Mouse (Mus musculus): ENCODE results near the gene Inpp4b. TPM values are rescaled to one million over a fixed set of nuclear protein-coding genes. Genes with fewer than 3 reads are reported as not detected.

Gene Inpp4b
- polyA plus RNA-seq, 2 experiments: 3.4 to 14.0 TPM

- ATAC-seq (ENCODE audit: low FRiP score, low read depth) (no peak), DNase-seq (ENCODE audit: low spot score) (no peak)
- Histone ChIP-seq H3K27ac (replicated peaks; ENCODE audit: low read depth, low read length) (no peak overlapping the region), H3K4me2 (replicated peaks; ENCODE audit: low read depth, low read length, severe bottlenecking) (no peak overlapping the region), H3K4me3 (replicated peaks; ENCODE audit: low read length) (no peak overlapping the region), H3K27me3 (ENCODE audit: control insufficient read depth, insufficient read depth, low read length) (no peaks in the 10 kb centered on the region), H3K4me1 (ENCODE audit: control insufficient read depth, insufficient read depth, low read length) (peaks cover 7% of the 10 kb centered on the region; the same call in 1 of the 2 replicates), H3K9ac (ENCODE audit: low read depth, low read length, severe bottlenecking) (no peak overlapping the region), H3K36me3 (ENCODE audit: control insufficient read depth, insufficient read depth, low read length) (no peaks in the 10 kb centered on the region), H3K9me3 (ENCODE audit: control insufficient read depth, low read length) (no peaks in the 10 kb centered on the region)
- no peak for TF ChIP-seq POLR2A (IDR thresholded peaks at IDR 0.05; ENCODE audit: borderline replicate concordance, extremely low read depth, insufficient read depth, insufficient read length)
- 85% methylated on average over 3 of the region's 3 CpGs for WGBS
Measured at GRCm38 (mm10) chr8:81575268-81575917, 233.0 kb downstream of the Inpp4b start.

DNA sequence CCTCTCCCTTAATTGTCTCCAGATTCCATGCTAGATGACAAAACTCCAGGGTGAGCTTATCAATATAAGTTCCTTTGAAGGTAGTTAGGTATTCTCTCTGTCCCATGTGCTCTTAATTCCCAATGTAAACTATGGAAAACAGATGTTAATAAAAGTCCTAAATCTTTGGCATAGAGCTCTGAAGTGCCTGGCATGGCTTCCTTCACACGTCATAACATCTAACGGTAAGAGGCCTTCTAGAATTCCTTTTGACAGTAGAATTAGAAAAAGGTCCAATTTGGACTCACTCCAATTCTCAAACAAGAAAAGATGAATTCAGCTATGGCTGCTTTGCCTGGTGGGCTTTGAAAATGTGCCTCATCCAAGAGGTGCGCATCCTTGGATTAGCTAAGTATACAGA, 236.6 kb downstream of the Inpp4b start:
- ATAC-seq (ENCODE audit: low FRiP score, low read depth) (no peak), DNase-seq (ENCODE audit: low spot score) (peak; percentile 63)
- 33% methylated on average over 3 of the region's 3 CpGs for whole genome bisulfite sequencing
- H3K27me3 ChIP-seq (ENCODE audit: control insufficient read depth, insufficient read depth, low read length): no peaks in the 10 kb centered on the region
- H3K9me3 ChIP-seq (ENCODE audit: control insufficient read depth, low read length): no peaks in the 10 kb centered on the region
- H3K4me3 ChIP-seq (replicated peaks; ENCODE audit: low read length): no peak overlapping the region
- H3K9ac ChIP-seq (ENCODE audit: low read depth, low read length, severe bottlenecking): no peak overlapping the region
- H3K4me1 ChIP-seq (ENCODE audit: control insufficient read depth, insufficient read depth, low read length): peaks cover 7% of the 10 kb centered on the region; the same call in 1 of the 2 replicates
- no peaks in the 10 kb centered on the region for H3K36me3 ChIP-seq (ENCODE audit: control insufficient read depth, insufficient read depth, low read length)
- H3K4me2 ChIP-seq (replicated peaks; ENCODE audit: low read depth, low read length, severe bottlenecking): no peak overlapping the region
- TF ChIP-seq POLR2A (IDR thresholded peaks at IDR 0.05; ENCODE audit: borderline replicate concordance, extremely low read depth, insufficient read depth, insufficient read length): no peak
- no peak overlapping the region for H3K27ac ChIP-seq (replicated peaks; ENCODE audit: low read depth, low read length)

GRCm38 (mm10) chr8:81581817-81582437, 239.6 kb downstream of the Inpp4b start:
- no peak overlapping the region for H3K4me2 ChIP-seq (replicated peaks; ENCODE audit: low read depth, low read length, severe bottlenecking)
- H3K36me3 ChIP-seq (ENCODE audit: control insufficient read depth, insufficient read depth, low read length): no peaks in the 10 kb centered on the region
- DNase-seq (ENCODE audit: low spot score): no peak
- H3K9ac ChIP-seq (ENCODE audit: low read depth, low read length, severe bottlenecking): no peak overlapping the region
- peaks cover 7% of the 10 kb centered on the region; the same call in 1 of the 2 replicates for H3K4me1 ChIP-seq (ENCODE audit: control insufficient read depth, insufficient read depth, low read length)
- no peaks in the 10 kb centered on the region for H3K27me3 ChIP-seq (ENCODE audit: control insufficient read depth, insufficient read depth, low read length)
- H3K9me3 ChIP-seq (ENCODE audit: control insufficient read depth, low read length): no peaks in the 10 kb centered on the region
- TF ChIP-seq POLR2A (IDR thresholded peaks at IDR 0.05; ENCODE audit: borderline replicate concordance, extremely low read depth, insufficient read depth, insufficient read length): no peak
- no peak overlapping the region for H3K27ac ChIP-seq (replicated peaks; ENCODE audit: low read depth, low read length)
- no peak for ATAC-seq (ENCODE audit: low FRiP score, low read depth)
- 70% methylated on average over 2 of the region's 2 CpGs for WGBS
- no peak overlapping the region for H3K4me3 ChIP-seq (replicated peaks; ENCODE audit: low read length)

- Histone ChIP-seq H3K27me3 (ENCODE audit: control insufficient read depth, insufficient read depth, low read length) (no peaks in the 10 kb centered on the region), H3K9ac (ENCODE audit: low read depth, low read length, severe bottlenecking) (no peak overlapping the region), H3K36me3 (ENCODE audit: control insufficient read depth, insufficient read depth, low read length) (no peaks in the 10 kb centered on the region), H3K4me2 (replicated peaks; ENCODE audit: low read depth, low read length, severe bottlenecking) (no peak overlapping the region), H3K4me1 (ENCODE audit: control insufficient read depth, insufficient read depth, low read length) (peaks cover 7% of the 10 kb centered on the region; the same call in 1 of the 2 replicates), H3K4me3 (replicated peaks; ENCODE audit: low read length) (no peak overlapping the region), H3K9me3 (ENCODE audit: control insufficient read depth, low read length) (no peaks in the 10 kb centered on the region), H3K27ac (replicated peaks; ENCODE audit: low read depth, low read length) (no peak overlapping the region)
- WGBS: 69% methylated on average over 1 of the region's 1 CpGs
- DNase-seq (ENCODE audit: low spot score) (no peak), ATAC-seq (ENCODE audit: low FRiP score, low read depth) (no peak)
- TF ChIP-seq POLR2A (IDR thresholded peaks at IDR 0.05; ENCODE audit: borderline replicate concordance, extremely low read depth, insufficient read depth, insufficient read length): no peak
Measured at GRCm38 (mm10) chr8:81582906-81583305, 240.6 kb downstream of the Inpp4b start.

DNA sequence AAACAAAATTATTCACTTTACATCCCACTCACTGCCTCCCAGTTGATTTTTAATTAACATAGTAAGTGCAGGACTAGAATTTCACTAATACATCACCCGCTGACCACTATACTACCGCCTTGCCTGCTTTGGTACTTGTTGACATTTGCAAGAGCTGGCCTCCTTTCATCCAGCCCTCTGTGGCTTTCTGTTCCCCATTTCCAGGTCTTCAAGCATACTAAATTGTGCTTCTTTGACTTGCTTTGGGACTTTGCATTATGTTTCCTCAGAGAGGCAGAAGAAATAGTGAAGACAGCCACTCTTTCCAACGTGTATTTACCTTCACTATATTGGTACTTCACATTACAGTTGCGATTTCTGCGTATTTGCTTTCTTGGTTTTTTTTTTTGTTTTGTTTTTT, 244.4 kb downstream of the Inpp4b start:
- no peaks in the 10 kb centered on the region for H3K36me3 ChIP-seq (ENCODE audit: control insufficient read depth, insufficient read depth, low read length)
- H3K4me3 ChIP-seq (replicated peaks; ENCODE audit: low read length): no peak overlapping the region
- ATAC-seq (ENCODE audit: low FRiP score, low read depth) (no peak), DNase-seq (ENCODE audit: low spot score) (no peak)
- no peaks in the 10 kb centered on the region for H3K27me3 ChIP-seq (ENCODE audit: control insufficient read depth, insufficient read depth, low read length)
- H3K9me3 ChIP-seq (ENCODE audit: control insufficient read depth, low read length): no peaks in the 10 kb centered on the region
- H3K4me2 ChIP-seq (replicated peaks; ENCODE audit: low read depth, low read length, severe bottlenecking): no peak overlapping the region
- H3K4me1 ChIP-seq (ENCODE audit: control insufficient read depth, insufficient read depth, low read length): no peaks in the 10 kb centered on the region
- WGBS: 92% methylated on average over 5 of the region's 5 CpGs
- no peak overlapping the region for H3K9ac ChIP-seq (ENCODE audit: low read depth, low read length, severe bottlenecking)
- no peak for TF ChIP-seq POLR2A (IDR thresholded peaks at IDR 0.05; ENCODE audit: borderline replicate concordance, extremely low read depth, insufficient read depth, insufficient read length)
- H3K27ac ChIP-seq (replicated peaks; ENCODE audit: low read depth, low read length): no peak overlapping the region
